Mouse (Mus musculus) testis, adult 2 months (tissue): ENCODE measurements around the gene Mettl7a2.

ENCODE experiments used
- CTCF ChIP-seq: fragments of 200-500 bp; IDR thresholded peaks from 2 replicates; pipeline ENCODE4 v1.5.1; 2012; ENCODE audit warnings: low read depth, mild to moderate bottlenecking, inconsistent platforms, low read length, moderate library complexity; ENCODE audit not compliant: control insufficient read depth, insufficient read depth, insufficient replicate concordance
- POLR2A ChIP-seq: fragments of 200-500 bp; IDR thresholded peaks from 2 replicates; pipeline ENCODE4 v1.6.1; 2012; ENCODE audit warnings: low read depth, mild to moderate bottlenecking, inconsistent platforms, low read length, moderate library complexity; ENCODE audit not compliant: control insufficient read depth

- no peak for TF ChIP-seq CTCF
- no peak for TF ChIP-seq POLR2A
These were observed 32.6 kb upstream of the Mettl7a2 start for GRCm38 (mm10) chr15:100320295-100320905.
